Mouse (Mus musculus): Measurements from ENCODE around the gene Gars. TPM values are rescaled to one million over a fixed set of nuclear protein-coding genes. Genes with fewer than 3 reads are reported as not detected.

Gene Gars
- 142 and 154 TPM in 2 replicates for polyA plus RNA-seq (2014; fragmentation: Nextera tagmentation; extraction: Ambion mirVana)

- WGBS: 0% methylated on average over 36 of the region's 87 CpGs
- peak; percentile 97 for ATAC-seq (ENCODE audit: low read depth)
Observed at GRCm38 (mm10) chr6:55037799-55038670, at the start of gene Gars. Gars (plus strand) TSS chr6:55038007.

GRCm38 (mm10) chr6:54988141-54988540 lies 49.7 kb upstream of the Gars start:
- Histone ChIP-seq H3K4me2 (ENCODE audit: low read depth, low read length) (no peak overlapping the region), H3K4me1 (ENCODE audit: control insufficient read depth, insufficient read depth, low read length) (no peaks in the 10 kb centered on the region; the same call in 1 of the 2 replicates), H3K9me3 (ENCODE audit: control insufficient read depth, low read length) (no peaks in the 10 kb centered on the region), H3K4me3 (ENCODE audit: low read depth, low read length) (no peak overlapping the region), H3K9ac (ENCODE audit: low read depth, low read length) (no peak overlapping the region), H3K36me3 (ENCODE audit: control insufficient read depth, insufficient read depth, low read length) (no peaks in the 10 kb centered on the region), H3K27ac (replicated peaks; ENCODE audit: low read depth, low read length) (no peak overlapping the region), H3K27me3 (replicated peaks; ENCODE audit: control insufficient read depth, insufficient read depth, low read length) (no peaks in the 10 kb centered on the region)
- 92% methylated on average over 6 of the region's 6 CpGs for WGBS
- DNase-seq (ENCODE audit: low spot score) (no peak), ATAC-seq (ENCODE audit: low read depth) (no peak)

More at GRCm38 (mm10) chr6:55037799-55038670, at the start of gene Gars:
- Histone ChIP-seq H3K4me2 (ENCODE audit: low read depth, low read length) (peak within 1 kb of the TSS; percentile 77), H3K9ac (ENCODE audit: low read depth, low read length) (peak within 1 kb of the TSS; percentile 93), H3K27me3 (replicated peaks; ENCODE audit: control insufficient read depth, insufficient read depth, low read length) (no peaks in the 10 kb centered on the region), H3K9me3 (ENCODE audit: control insufficient read depth, low read length) (no peaks in the 10 kb centered on the region), H3K4me3 (ENCODE audit: low read depth, low read length) (peak within 1 kb of the TSS; percentile 94), H3K36me3 (ENCODE audit: control insufficient read depth, insufficient read depth, low read length) (no peaks in the 10 kb centered on the region), H3K4me1 (ENCODE audit: control insufficient read depth, insufficient read depth, low read length) (peaks cover 9% of the 10 kb centered on the region), H3K27ac (replicated peaks; ENCODE audit: low read depth, low read length) (peak within 1 kb of the TSS; percentile 93)
- DNase-seq (ENCODE audit: low spot score): peak; percentile 95

- H3K27me3 ChIP-seq (replicated peaks; ENCODE audit: control insufficient read depth, insufficient read depth, low read length): no peaks in the 10 kb centered on the region
- no peak overlapping the region for H3K4me3 ChIP-seq (ENCODE audit: low read depth, low read length)
- no peak for ATAC-seq (ENCODE audit: low read depth)
- H3K4me1 ChIP-seq (ENCODE audit: control insufficient read depth, insufficient read depth, low read length): no peaks in the 10 kb centered on the region; the same call in 1 of the 2 replicates
- H3K27ac ChIP-seq (replicated peaks; ENCODE audit: low read depth, low read length): no peak overlapping the region
- no peaks in the 10 kb centered on the region for H3K36me3 ChIP-seq (ENCODE audit: control insufficient read depth, insufficient read depth, low read length)
- no peak for DNase-seq (ENCODE audit: low spot score)
- H3K9ac ChIP-seq (ENCODE audit: low read depth, low read length): no peak overlapping the region
- H3K9me3 ChIP-seq (ENCODE audit: control insufficient read depth, low read length): no peaks in the 10 kb centered on the region
- 93% methylated on average over 2 of the region's 2 CpGs for WGBS
- no peak overlapping the region for H3K4me2 ChIP-seq (ENCODE audit: low read depth, low read length)
Observed at GRCm38 (mm10) chr6:54991189-54991588, 46.6 kb upstream of the Gars start.

DNA sequence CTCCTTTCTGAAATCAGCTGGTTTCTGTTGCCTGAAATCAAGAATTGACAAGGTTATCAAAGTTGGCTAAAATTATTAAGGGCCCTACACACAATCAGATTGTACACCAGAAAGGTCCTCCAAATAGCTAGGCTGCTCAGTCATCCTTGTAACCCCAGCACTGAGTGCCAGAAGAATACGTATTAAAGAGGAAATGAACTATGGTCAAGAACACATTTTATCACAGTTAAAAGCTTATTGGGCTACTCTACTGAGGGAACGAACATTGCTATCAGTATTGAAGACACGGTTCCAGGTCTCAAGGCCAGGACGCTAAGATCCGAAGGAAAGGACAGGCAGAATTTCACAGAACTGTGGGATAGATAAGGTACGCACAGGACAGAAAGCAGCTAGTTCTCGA lies 45.7 kb upstream of the Gars start:
- ATAC-seq (ENCODE audit: low read depth) (no peak), DNase-seq (ENCODE audit: low spot score) (no peak)
- no peaks in the 10 kb centered on the region for H3K9me3 ChIP-seq (ENCODE audit: control insufficient read depth, low read length)
- WGBS: 7% methylated on average over 7 of the region's 7 CpGs
- no peak overlapping the region for H3K27ac ChIP-seq (replicated peaks; ENCODE audit: low read depth, low read length)
- H3K36me3 ChIP-seq (ENCODE audit: control insufficient read depth, insufficient read depth, low read length): no peaks in the 10 kb centered on the region
- H3K9ac ChIP-seq (ENCODE audit: low read depth, low read length): peak overlapping the region; percentile 59
- H3K27me3 ChIP-seq (replicated peaks; ENCODE audit: control insufficient read depth, insufficient read depth, low read length): no peaks in the 10 kb centered on the region
- H3K4me1 ChIP-seq (ENCODE audit: control insufficient read depth, insufficient read depth, low read length): no peaks in the 10 kb centered on the region; the same call in 1 of the 2 replicates
- H3K4me3 ChIP-seq (ENCODE audit: low read depth, low read length): peak overlapping the region; percentile 56
- peak overlapping the region; percentile 98 for H3K4me2 ChIP-seq (ENCODE audit: low read depth, low read length)

DNA sequence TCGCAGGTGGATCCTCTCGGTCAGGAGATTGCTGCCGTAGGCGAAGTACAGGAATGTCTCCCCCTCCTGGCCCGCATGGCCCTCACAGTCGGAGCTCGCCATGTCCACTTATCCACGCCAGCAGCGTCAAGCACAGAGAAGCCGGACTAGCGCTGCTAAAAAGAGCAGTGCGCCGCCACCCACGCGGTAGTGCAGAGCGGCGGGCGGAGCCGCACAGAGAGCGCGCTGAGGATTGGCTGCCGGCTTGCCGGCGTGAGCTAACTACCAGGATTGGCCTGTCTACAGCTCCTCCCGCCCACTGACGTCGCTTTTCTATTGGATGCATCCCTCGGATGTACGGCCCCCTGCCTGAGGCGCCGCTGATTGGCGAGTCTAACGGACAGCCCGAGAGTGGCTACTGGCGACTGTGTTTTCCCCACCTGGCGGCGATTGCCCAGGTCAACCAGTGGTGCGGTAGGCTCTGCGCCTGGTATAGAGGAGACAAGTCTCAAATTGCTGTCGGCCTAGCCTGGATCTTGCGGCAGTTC lies 45.0 kb upstream of the Gars start, which contains the start of gene Ggct:
Gene Ggct, minus strand, starts transcription at position 217 of the 527 bp plus-strand sequence.
- Histone ChIP-seq H3K27me3 (replicated peaks; ENCODE audit: control insufficient read depth, insufficient read depth, low read length) (no peaks in the 10 kb centered on the region), H3K9ac (ENCODE audit: low read depth, low read length) (peak within 1 kb of the TSS; percentile 59), H3K9me3 (ENCODE audit: control insufficient read depth, low read length) (no peaks in the 10 kb centered on the region), H3K36me3 (ENCODE audit: control insufficient read depth, insufficient read depth, low read length) (no peaks in the 10 kb centered on the region), H3K4me1 (ENCODE audit: control insufficient read depth, insufficient read depth, low read length) (no peaks in the 10 kb centered on the region; the same call in 1 of the 2 replicates), H3K27ac (replicated peaks; ENCODE audit: low read depth, low read length) (no peak within 1 kb of the TSS), H3K4me2 (ENCODE audit: low read depth, low read length) (peak within 1 kb of the TSS; percentile 98), H3K4me3 (ENCODE audit: low read depth, low read length) (peak within 1 kb of the TSS; percentile 56)
- DNase-seq (ENCODE audit: low spot score) (peak; percentile 99), ATAC-seq (ENCODE audit: low read depth) (peak; percentile 100)
- whole genome bisulfite sequencing: under 1% methylated on average over 39 of the region's 41 CpGs

- Histone ChIP-seq H3K4me2 (ENCODE audit: low read depth, low read length) (no peak overlapping the region), H3K4me3 (ENCODE audit: low read depth, low read length) (no peak overlapping the region), H3K27me3 (replicated peaks; ENCODE audit: control insufficient read depth, insufficient read depth, low read length) (no peaks in the 10 kb centered on the region), H3K36me3 (ENCODE audit: control insufficient read depth, insufficient read depth, low read length) (no peaks in the 10 kb centered on the region), H3K9ac (ENCODE audit: low read depth, low read length) (no peak overlapping the region), H3K9me3 (ENCODE audit: control insufficient read depth, low read length) (no peaks in the 10 kb centered on the region), H3K27ac (replicated peaks; ENCODE audit: low read depth, low read length) (no peak overlapping the region), H3K4me1 (ENCODE audit: control insufficient read depth, insufficient read depth, low read length) (no peaks in the 10 kb centered on the region; the same call in 1 of the 2 replicates)
- 88% methylated on average over 3 of the region's 3 CpGs for WGBS
- no peak for ATAC-seq (ENCODE audit: low read depth)
- no peak for DNase-seq (ENCODE audit: low spot score)
Observed at GRCm38 (mm10) chr6:54996361-54996760, 41.4 kb upstream of the Gars start.

- DNase-seq (ENCODE audit: low spot score): no peak
- no peaks in the 10 kb centered on the region for H3K9me3 ChIP-seq (ENCODE audit: control insufficient read depth, low read length)
- H3K4me3 ChIP-seq (ENCODE audit: low read depth, low read length): no peak overlapping the region
- WGBS: 87% methylated on average over 6 of the region's 6 CpGs
- no peaks in the 10 kb centered on the region for H3K27me3 ChIP-seq (replicated peaks; ENCODE audit: control insufficient read depth, insufficient read depth, low read length)
- ATAC-seq (ENCODE audit: low read depth): no peak
- no peak overlapping the region for H3K4me2 ChIP-seq (ENCODE audit: low read depth, low read length)
- H3K9ac ChIP-seq (ENCODE audit: low read depth, low read length): no peak overlapping the region
- H3K4me1 ChIP-seq (ENCODE audit: control insufficient read depth, insufficient read depth, low read length): no peaks in the 10 kb centered on the region; the same call in 1 of the 2 replicates
- H3K27ac ChIP-seq (replicated peaks; ENCODE audit: low read depth, low read length): no peak overlapping the region
- no peaks in the 10 kb centered on the region for H3K36me3 ChIP-seq (ENCODE audit: control insufficient read depth, insufficient read depth, low read length)
Observed at GRCm38 (mm10) chr6:54997726-54998125, 40.1 kb upstream of the Gars start.

- no peak overlapping the region for H3K9ac ChIP-seq (ENCODE audit: low read depth, low read length)
- DNase-seq (ENCODE audit: low spot score): no peak
- H3K4me1 ChIP-seq (ENCODE audit: control insufficient read depth, insufficient read depth, low read length): no peaks in the 10 kb centered on the region
- 88% methylated on average over 4 of the region's 4 CpGs for WGBS
- no peak for ATAC-seq (ENCODE audit: low read depth)
- no peak overlapping the region for H3K4me3 ChIP-seq (ENCODE audit: low read depth, low read length)
- H3K9me3 ChIP-seq (ENCODE audit: control insufficient read depth, low read length): no peaks in the 10 kb centered on the region
- no peak overlapping the region for H3K4me2 ChIP-seq (ENCODE audit: low read depth, low read length)
- H3K36me3 ChIP-seq (ENCODE audit: control insufficient read depth, insufficient read depth, low read length): no peaks in the 10 kb centered on the region
- H3K27ac ChIP-seq (replicated peaks; ENCODE audit: low read depth, low read length): no peak overlapping the region
- H3K27me3 ChIP-seq (replicated peaks; ENCODE audit: control insufficient read depth, insufficient read depth, low read length): no peaks in the 10 kb centered on the region
Observed at GRCm38 (mm10) chr6:55001320-55001719, 36.5 kb upstream of the Gars start.
